Mouse (Mus musculus): ENCODE measurements around the gene Mindy1.
A peak's percentile ranks its signal among the peaks of the same experiment; 100 is the strongest.

Gene Mindy1

GRCm38 (mm10) chr3:95267855-95268254 lies 13.3 kb upstream of the Mindy1 start:
- peak; percentile 77 for DNase-seq (ENCODE audit: low read depth)

- no peak for DNase-seq (ENCODE audit: low read depth)
Measured at GRCm38 (mm10) chr3:95269789-95270188, 11.4 kb upstream of the Mindy1 start.

- DNase-seq (ENCODE audit: low read depth): no peak
Measured at GRCm38 (mm10) chr3:95270766-95271364, 10.3 kb upstream of the Mindy1 start.

- DNase-seq (ENCODE audit: low read depth): no peak
Measured at GRCm38 (mm10) chr3:95273471-95273870, 7.7 kb upstream of the Mindy1 start.

GRCm38 (mm10) chr3:95274453-95274852 lies 6.7 kb upstream of the Mindy1 start:
- DNase-seq (ENCODE audit: low read depth): no peak

- no peak for DNase-seq (ENCODE audit: low read depth)
Measured at GRCm38 (mm10) chr3:95275161-95275560, 6.0 kb upstream of the Mindy1 start.

GRCm38 (mm10) chr3:95276428-95276934 lies 4.7 kb upstream of the Mindy1 start:
- DNase-seq (ENCODE audit: low read depth): no peak

GRCm38 (mm10) chr3:95277149-95277551 lies 4.0 kb upstream of the Mindy1 start:
- DNase-seq (ENCODE audit: low read depth): no peak

GRCm38 (mm10) chr3:95280747-95281146 lies 398 bp upstream of the Mindy1 start:
- no peak for DNase-seq (ENCODE audit: low read depth)

- no peak for DNase-seq (ENCODE audit: low read depth)
Measured at GRCm38 (mm10) chr3:95282381-95282864, 1.3 kb downstream of the Mindy1 start.

GRCm38 (mm10) chr3:95282865-95283588 lies 1.9 kb downstream of the Mindy1 start:
- peak; percentile 84 for DNase-seq (ENCODE audit: low read depth)

GRCm38 (mm10) chr3:95283589-95283941 lies 2.4 kb downstream of the Mindy1 start:
- DNase-seq (ENCODE audit: low read depth): no peak

GRCm38 (mm10) chr3:95284062-95284461 lies 2.9 kb downstream of the Mindy1 start:
- no peak for DNase-seq (ENCODE audit: low read depth)

GRCm38 (mm10) chr3:95284501-95285281 lies 3.5 kb downstream of the Mindy1 start:
- no peak for DNase-seq (ENCODE audit: low read depth)

GRCm38 (mm10) chr3:95285390-95285789 lies 4.2 kb downstream of the Mindy1 start:
- DNase-seq (ENCODE audit: low read depth): no peak

- no peak for DNase-seq (ENCODE audit: low read depth)
Measured at GRCm38 (mm10) chr3:95286011-95286410, 4.9 kb downstream of the Mindy1 start.

- no peak for DNase-seq (ENCODE audit: low read depth)
Measured at GRCm38 (mm10) chr3:95286510-95286909, 5.4 kb downstream of the Mindy1 start.

GRCm38 (mm10) chr3:95287541-95287940 lies 6.4 kb downstream of the Mindy1 start:
- DNase-seq (ENCODE audit: low read depth): no peak

GRCm38 (mm10) chr3:95289419-95289818 lies 8.3 kb downstream of the Mindy1 start:
- no peak for DNase-seq (ENCODE audit: low read depth)

GRCm38 (mm10) chr3:95290156-95290555 lies 9.0 kb downstream of the Mindy1 start:
- DNase-seq (ENCODE audit: low read depth): no peak

GRCm38 (mm10) chr3:95291041-95291440 lies 9.9 kb downstream of the Mindy1 start:
- no peak for DNase-seq (ENCODE audit: low read depth)

GRCm38 (mm10) chr3:95292899-95293298 lies 11.8 kb downstream of the Mindy1 start:
- no peak for DNase-seq (ENCODE audit: low read depth)

- no peak for DNase-seq (ENCODE audit: low read depth)
Measured at GRCm38 (mm10) chr3:95293537-95293936, 12.4 kb downstream of the Mindy1 start.
